Mouse (Mus musculus) spleen, postnatal 10 days (tissue): Measurements from ENCODE around the gene Prkca.

Experiments
- DNase-seq, 2 experiments: peaks; one replicate each; pipeline ENCODE4 v3.0.0; 2021 to 2022; ENCODE audit warnings: low spot score in 2 of 2

The Prkca gene

DNA sequence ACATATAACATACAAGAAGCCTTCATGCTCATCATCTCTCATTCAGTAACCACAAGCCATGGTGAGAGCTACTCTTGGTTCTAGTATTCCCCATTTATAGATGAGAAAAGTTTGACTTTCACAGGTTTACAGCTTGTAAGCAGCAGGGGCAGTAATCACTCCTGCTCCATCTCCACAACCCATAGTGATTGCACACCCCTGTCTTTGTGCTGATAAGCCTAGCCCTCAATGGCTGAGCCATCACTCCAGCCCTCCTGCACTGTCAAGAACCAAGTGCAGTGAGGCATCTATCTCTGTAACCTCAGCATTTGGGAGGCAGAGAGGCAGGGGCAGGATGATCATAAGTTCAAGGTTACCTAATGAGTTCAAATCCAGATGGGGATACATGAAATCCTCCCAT is 48.4 kb downstream of the Prkca start:
- no peak for DNase-seq

DNA sequence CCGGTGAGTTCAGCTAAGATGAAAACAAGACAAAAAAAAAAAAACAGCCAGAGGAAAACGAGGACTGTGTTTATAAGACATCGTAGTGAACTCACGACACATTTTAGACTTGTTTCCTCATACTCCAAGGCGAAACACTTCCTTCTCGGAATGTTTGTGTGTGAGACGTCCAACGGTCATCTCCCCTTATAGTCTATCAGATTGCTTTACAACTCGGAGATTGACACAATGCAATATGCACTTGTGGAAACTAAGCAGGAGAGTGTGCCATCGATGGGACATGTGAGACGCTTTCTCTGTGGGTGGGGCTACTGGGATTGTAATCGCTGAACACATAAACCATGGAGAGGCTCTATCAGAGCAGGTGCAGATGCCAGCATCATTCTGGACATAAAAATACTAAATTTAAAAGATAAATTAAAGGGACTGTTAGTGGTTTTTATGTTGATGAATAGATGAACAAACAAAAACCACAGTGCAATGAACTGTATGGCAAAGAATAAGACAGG is 49.4 kb downstream of the Prkca start:
- DNase-seq, result no peak

DNA sequence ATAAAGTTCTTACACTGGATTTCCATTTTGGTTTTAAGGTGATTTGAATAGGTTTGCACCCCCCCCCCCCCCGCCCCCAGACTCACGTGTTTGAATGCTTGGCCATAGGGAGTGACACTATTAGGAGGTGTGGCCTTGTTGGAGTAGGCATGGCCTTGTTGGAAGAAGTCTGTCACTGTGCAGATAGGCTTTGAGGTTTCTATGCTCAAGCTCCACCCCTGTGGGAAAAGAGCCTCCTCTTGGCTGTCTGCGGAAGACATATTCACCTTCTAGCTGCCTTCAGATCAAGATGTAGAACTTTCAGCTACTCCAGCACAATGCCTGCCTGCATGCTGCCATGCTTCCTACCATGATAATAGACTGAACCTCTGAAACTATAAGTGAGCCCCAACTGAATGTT is 49.9 kb downstream of the Prkca start:
- no peak for DNase-seq

DNA sequence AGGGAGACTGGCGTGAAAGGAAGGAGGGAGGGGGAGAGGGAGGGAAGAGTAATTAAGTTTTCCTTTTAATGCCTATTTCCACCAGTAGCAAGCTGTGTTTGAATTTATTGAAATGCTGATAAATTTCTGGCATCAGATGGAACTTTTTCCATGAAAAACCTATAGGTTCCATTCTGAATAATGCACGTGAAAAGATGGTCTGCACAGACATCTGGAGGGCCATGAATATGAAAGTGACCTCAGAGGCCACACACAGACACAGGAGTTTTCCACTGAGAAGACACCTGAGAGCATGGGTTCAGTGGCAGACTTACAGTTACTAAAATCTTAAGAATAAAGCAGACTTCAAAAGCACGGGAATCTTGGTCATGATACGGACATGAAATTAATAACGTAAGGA is 54.5 kb downstream of the Prkca start:
- no peak for DNase-seq

DNA sequence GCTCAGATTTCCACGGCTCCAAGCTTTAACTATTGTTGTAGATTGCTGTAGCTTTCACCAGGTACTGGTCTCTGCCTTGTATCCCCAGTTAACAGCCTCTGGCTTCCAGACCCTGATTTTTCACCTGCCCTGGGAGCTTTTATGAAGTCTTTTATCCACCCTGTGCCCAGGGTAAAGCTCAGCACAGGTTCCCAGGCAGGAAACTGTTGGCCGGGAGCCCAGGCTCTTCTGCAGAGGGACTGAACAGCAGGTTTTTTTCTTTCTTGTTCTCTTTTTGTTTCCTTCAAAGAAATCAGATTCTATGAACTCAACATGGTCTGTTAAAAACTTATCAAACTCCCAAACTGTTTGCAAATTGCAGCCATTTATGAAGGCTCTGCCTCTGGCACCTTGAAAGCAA is 56.4 kb downstream of the Prkca start:
- DNase-seq, result no peak

DNA sequence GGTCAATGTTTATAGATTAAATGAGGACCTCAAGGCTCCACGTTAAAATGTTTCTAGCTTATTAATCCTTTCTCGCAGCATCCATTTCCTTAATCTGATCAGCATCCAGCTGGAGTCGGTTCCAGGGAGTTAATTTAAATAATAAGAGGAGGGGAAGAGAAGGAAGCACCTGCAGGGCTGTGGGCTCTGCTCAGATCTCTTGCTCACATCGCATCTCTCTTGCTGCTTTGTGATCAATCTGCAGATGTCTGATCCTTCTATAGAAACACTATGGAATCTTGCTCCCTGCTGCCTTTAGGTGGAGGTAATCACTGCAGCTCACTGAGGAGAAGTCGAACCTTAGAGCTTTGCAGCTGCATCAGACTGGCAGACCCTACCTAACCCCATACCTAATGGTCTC is 58.7 kb downstream of the Prkca start:
- no peak for DNase-seq

DNA sequence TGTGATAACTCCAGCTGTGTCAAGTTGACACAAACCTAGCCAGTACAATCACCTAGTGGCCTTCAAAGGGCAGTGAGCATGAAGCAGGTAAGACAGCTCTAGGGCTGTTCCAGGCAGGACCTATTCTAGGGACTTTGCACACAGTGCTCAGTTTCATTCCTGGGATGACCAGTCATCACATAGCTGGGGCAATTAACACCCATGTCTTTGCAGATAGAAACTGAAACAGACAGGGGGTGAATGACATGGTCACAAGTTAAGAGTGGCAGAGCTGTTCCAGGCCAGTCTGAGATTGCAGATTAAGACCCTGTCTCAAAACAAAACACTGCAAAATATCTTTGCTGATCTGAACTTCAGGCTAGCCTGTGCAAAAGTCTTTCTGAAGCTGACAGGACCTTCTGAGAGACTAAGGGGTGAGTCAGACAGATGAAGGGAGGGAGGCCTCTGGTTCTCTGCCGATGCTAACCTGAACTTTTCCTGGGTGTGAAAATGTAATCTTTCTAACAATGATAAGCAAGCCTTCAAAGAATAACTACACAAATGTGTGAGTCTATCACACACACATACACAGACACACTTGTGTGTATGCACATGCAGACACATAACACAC is 60.8 kb downstream of the Prkca start:
- DNase-seq, result no peak

DNA sequence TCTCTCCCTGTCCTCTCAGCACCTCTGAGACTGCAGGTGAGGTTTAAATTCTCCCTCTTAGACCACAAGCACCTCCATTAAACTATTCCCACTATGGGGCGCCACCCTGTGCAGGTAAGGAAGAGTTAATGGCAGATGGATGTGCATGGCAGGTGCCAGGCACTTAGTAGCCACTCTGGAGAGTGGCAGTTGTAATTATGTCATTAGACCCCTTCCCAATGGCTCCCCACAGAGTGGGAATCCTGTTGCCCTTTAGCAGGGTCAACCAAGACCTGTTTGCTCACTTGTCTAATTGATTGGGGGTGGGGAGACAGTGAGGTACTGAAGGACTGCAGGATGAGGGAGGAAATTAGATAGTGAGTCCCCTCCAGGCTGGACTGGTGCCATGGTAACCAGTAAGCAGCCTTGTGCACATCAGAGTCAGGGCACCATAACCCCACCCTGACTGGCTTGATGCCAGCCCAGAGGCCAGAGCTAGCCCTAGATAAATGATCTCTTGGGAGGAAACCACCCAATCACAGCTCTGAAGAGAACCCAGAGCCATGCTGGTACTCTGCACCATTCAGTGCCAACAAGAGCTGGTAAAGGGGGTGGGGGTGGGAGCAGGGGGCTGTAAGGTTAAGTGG is 63.9 kb downstream of the Prkca start:
- no peak for DNase-seq

DNA sequence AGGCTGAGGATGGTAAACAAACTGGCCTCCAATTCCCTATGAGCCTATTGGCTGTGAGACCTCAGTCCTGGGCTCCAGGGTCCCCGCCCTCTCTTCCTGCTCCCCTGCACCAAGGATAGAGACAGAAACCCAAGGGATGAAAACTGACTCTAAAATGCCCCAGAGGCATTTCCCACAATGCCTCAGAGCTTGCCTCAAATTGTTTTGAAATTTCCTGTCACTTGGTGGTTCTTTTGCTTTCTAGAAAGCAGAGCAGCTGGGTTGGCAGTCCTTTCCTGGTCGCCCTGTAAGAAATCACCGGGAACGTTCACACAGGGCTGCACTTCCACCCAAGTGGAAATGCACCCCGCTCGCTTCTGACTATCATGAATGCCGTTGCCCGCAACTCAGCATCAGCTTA is 66.6 kb downstream of the Prkca start:
- DNase-seq, result no peak

DNA sequence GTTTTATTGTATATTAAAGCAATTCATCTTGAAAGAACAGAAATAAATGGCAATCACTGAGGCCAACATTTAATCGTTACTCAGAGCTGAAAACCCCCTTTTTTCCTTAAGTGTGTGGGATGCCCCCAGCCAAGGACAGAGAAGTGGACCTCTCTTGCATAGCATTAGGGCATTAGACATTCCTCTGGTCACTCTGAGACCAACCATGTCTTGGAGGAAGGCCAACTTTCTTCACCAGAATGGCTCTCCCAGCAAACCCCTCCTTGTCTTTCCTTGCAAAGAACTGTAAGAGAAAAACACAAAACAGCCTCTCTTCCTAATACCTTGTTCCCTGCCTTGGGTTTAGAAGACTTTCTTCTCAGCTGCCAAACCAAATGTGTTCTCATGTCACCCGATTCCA is 67.6 kb downstream of the Prkca start:
- DNase-seq, result no peak

DNA sequence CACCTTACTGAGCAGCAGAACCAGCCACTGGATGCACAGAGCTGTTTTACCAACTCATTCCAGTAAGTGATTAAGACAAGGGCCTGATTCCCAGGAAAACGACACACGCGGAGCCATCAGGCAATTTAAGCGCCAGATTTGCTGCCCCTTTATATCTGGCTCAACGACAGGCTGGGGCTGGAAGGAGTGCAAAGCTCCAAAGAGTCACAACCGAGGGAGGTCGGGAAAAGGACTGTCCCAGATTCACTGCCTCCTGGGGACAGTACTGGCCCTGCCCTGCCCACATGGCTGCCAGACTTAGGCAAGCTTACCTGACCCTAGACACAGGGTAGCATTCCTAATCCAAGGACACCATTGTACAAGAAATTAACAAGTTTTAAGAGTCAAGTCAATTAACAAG is 69.7 kb downstream of the Prkca start:
- no peak for DNase-seq

DNA sequence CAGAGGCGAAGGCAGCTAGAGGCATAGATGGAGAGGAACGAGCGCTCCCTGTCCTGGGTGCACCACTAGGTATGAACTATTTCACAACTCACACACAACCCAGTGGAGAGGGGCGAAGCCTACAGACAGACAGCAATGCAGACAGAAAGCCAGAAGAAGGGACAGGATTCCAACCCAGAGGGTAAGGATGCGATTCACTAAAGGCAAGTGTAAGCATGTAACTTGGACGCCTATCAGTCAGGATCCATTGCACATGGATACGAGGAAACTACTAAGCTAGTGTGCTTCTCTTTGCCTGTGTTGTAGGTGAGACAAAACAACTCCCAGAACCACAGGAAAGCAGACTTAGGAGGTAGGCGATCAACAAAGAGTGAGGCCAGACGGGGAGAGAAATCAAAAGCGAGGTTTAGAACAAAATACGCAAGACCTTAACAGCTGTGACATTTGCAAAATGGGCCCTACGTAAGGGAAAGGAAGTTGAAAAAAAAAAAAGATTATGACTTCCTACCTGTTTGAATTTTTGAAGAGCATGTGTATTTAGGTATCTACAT is 70.2 kb downstream of the Prkca start:
- DNase-seq, result no peak

DNA sequence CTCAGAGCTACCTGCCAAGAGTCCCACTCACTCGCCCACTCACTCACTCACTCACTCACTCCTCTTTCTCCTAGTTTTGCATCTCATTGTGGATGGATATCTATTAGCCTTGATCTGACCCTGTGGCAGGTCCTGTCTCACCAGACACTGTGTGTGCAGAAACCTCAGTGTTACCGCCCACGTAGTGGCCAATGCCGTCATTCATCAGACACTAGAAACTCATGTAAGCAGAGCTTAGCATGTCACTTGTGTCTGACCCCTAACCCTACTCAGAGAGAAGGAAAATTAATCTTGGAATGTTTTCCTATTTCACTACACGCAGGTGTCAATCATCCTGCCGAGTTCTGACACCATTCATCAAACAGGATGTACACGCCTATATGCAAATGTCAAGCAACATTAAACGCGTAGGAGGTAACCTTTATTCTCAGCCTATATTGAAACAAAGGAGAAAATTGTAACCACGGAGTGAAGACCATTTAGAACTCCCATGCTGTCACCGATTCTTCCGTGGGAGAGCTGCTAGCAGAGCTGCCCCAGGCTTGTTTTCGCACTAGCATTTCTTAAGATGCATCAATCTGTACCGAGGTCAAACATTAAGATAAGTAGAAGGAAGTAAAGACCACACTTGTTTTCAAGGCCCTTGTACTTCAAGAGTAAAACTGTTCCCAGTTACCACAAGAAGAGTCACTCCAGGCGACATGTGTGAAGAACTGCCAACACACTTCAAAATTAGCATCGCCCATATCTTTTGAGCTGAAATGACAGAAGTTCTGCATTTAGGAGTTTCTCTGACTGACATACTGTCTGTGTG is 70.9 kb downstream of the Prkca start:
- no peak for DNase-seq

DNA sequence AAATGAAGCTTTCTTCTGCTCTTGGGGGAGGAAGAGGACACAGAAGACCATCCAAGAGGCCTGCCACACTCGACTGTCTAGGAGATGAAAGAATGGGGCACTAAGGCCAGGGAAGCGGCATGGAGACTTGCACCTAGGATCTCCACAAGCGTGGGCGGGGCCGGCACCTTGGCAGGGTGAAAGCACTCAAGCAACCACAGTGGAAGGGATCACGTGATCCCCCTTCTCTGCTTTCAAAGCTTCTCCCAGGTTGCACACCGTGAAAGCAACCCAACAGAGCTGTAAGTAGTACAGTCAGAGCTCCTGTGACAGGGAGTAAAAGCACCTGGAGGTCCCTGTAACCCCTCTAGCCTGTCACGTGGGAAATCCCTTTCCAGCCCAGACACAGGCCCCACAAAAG is 72.4 kb downstream of the Prkca start:
- DNase-seq, result peak in 1 of 2 experiments; percentile 35

DNA sequence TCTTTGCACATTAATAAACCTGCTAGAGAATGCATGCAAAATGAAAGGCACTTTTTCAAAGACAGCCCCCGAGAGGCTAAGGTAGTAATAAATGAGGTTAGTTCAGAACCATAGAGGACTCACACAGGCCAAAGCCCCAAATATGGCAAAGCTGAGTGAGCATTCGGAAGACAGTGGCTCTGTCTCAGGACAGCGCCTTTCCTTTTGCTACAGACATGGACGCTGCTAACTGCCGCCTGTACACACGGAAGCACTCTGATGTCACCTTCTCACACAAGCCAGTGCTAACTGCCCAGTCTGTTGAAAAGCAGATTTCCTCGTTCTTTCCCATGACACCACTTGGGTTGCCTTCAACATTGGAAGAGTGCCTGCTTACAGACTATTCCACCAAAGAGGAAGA is 74.2 kb downstream of the Prkca start:
- no peak for DNase-seq

DNA sequence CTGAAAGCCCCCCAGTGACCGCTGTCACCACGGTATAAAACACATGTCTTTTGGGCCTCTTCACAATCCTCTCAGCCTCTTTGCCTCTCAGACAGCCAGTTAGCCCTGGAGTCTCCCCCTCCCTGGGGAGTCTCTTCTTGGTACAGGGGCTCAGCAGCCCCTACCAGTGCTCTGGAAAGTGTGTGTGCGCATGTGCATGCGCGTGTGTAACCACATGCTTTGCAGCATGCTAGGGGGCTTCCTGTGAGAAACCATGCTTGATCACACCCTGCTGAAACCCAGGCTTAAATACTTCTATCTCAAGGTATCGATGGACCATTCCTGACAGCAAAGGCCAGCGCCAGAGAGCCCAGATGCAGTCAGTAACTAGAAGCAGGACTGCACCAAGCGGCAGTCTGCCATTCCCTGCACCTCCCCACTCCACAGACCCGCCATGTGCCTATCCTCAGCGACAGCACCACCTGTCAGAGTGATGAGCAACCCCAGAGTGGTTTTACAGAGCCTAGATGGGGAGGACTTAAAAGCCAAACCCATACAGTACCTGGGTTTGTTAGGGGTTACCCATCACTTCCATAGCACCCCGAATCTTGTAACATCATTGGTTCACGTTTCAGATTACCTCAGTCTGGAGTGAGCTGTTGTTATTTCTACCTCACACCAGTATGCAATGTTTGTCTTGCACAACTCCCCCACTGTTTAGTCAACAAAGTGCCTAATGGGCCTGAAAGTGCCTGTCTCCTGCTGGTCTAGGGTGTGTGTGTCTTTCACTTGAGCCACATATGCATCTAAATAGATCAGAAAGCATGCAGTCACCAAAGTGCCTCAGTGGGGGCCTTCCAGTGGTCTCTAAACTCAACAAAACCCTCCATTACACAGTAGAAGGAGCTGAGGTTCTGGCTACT is 75.1 kb downstream of the Prkca start:
- peak in 1 of 2 experiments; percentile 28 for DNase-seq

DNA sequence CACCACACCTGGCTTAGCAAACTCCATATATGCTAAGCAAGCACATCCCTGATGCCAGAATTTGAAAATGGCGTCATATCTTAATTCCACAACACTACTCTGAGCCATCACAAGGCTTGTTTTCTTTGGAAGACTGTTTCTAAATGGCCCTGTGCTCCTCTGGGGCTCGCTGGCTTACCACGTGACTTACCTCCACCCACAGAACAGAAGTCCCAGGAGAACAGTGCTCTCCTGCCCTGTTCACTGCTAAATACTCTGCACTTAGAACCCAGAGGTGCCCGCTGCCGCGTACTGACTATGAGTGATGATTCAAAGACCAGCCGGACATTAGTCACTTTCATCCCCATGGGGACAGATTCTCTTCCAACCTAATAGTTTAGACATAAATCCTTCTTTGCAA is 75.9 kb downstream of the Prkca start:
- no peak for DNase-seq

DNA sequence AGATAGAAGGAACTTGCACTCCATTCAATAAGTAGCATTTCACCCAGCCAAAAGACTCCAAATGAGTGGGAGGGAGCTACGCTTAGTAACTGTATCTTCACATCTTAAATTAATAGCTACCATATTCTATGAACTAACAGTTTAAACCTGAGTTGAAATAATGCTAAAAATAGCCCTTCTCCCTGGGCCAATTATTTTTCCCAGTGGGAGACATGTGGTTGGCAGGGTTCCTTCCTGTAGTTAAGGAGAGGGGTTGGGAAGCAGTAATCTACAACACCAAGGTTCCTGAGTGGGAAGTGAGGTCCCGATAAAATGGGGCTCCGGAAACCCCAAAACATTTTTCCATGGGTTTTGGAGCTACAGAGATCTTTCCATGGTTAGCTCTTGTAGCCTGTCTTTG is 76.7 kb downstream of the Prkca start:
- no peak for DNase-seq

DNA sequence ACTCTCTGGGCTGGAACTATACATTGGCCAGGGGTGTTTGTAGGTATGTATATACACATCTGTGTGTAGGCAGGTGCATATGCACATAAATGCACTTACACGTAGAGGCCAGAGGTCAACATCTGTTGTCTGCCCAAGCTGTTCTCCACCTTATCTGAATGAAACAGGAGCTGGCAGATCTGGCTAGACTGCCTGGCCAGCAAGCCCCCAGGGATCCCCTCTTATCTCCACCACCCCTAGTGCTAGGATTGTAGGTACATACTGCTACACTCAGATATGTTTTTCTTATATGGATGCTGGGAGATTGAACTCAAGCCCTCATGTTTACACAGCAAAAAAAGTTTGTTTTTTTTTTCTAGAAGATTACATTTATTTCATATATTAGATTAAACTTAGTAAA is 79.9 kb downstream of the Prkca start:
- DNase-seq, result no peak

DNA sequence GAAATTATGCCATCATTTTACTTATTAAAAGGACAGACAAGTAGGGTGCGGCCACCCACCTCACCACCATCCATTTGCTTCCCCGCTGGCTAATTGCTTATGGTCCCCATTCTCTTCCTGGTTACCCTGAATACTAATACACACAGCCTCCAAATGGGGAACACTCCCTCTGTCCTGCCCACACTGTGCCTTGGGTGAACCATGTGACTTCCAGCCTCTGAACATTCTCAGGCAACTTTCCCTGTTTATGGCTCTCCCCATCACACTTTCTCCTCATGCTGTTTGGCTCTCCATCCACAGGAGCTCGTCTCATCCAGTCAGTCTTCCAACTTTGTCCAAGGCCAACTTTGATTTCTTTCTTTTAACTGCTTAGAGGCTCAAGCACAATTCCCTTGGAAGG is 80.3 kb downstream of the Prkca start:
- no peak for DNase-seq

DNA sequence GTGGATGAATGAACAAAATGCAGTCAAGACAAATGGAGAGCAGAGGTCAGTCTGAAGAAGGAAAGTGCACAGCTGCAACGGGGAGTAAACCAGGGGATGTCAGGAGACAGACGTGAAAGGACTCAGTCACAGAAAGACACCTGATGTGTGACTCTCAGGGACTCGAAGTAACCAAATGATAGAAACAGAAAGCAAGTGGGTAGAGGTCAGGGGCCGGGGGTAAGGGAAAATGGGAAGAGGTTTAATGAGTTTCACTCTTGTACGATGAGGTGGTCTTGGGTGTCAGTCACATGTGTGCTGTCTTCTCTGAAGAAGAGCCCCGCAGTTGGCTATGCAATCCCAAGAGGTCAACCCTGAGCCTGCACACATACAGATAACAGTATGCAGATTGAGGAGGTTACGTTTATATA is 82.0 kb downstream of the Prkca start:
- DNase-seq, result no peak
